Mouse (Mus musculus): ENCODE data around the gene Net1.

GRCm38 (mm10) chr13:3889111-3889510 lies 28.9 kb downstream of the Net1 start:
- TF ChIP-seq ZC3H11A (IDR thresholded peaks at IDR 0.05; ENCODE audit: borderline replicate concordance, low read depth, low read length) (no peak), ZNF384 (IDR thresholded peaks at IDR 0.05; ENCODE audit: low read depth, low read length) (no peak)
